Mouse (Mus musculus): ENCODE results near the gene Btnl10.
A peak's percentile ranks its signal among the peaks of the same experiment; 100 is the strongest.

DNA sequence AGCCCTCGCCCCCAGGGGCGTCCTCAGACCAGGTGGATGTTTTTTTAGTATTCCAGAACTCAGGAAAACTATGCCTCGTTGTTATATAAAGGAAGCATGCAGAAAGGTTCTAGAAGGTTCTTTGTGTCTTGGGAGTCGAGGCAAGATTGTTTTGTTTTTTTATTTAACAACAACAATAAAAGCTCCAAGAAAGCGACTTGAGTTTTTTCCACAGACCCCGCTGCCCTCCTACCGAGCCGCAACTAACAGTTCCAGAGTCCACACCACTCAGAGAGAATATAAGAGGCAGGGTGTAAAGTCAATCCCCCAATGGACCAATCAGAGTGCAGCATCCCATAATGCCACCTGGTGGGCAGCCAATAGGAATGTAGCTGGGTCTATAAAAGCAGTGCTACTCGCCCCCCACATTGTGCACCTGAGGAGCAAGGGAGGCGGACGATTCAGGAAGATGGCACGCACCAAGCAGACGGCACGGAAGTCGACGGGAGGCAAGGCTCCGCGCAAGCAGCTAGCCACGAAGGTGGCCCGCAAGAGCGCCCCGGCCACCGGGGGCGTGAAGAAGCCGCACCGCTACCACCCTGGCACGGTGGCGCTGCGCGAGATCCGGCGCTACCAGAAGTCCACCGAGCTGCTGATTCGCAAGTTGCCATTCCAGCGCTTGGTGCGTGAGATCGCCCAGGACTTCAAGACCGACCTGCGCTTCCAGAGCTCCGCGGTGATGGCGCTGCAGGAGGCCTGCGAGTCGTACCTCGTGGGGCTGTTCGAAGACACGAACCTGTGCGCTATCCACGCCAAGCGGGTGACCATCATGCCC is 43.9 kb downstream of the Btnl10 start:
- TF ChIP-seq HCFC1 (IDR thresholded peaks at IDR 0.05; ENCODE audit: borderline replicate concordance, insufficient read depth, low read length) (no peak), ZNF384 (IDR thresholded peaks at IDR 0.05; ENCODE audit: low read depth, low read length) (no peak), ZC3H11A (IDR thresholded peaks at IDR 0.05; ENCODE audit: borderline replicate concordance, low read depth, low read length) (no peak), CHD2 (IDR thresholded peaks at IDR 0.05; ENCODE audit: low read depth, low read length) (peak; percentile 51; the same call in 1 of the 2 replicates)

Data from ES-E14 (cell line).